Mouse (Mus musculus): ENCODE measurements around the gene Dclk1. TPM values are rescaled to one million over a fixed set of nuclear protein-coding genes. Genes with fewer than 3 reads are reported as not detected.
A peak's percentile ranks its signal among the peaks of the same experiment; 100 is the strongest.

Gene Dclk1
- polyA plus RNA-seq, 1 experiment from 2014 or later, result 171 TPM

- Histone ChIP-seq H3K36me3 (no peaks in the 10 kb centered on the region), H3K4me1 (peaks cover 50% of the 10 kb centered on the region), H3K9me3 (replicated peaks) (no peaks in the 10 kb centered on the region), H3K9ac (no peak overlapping the region), H3K27ac (no peak overlapping the region; the same call in 1 of the 2 replicates), H3K4me2 (replicated peaks) (no peak overlapping the region), H3K27me3 (no peaks in the 10 kb centered on the region), H3K4me3 (no peak overlapping the region)
- 20% methylated on average over 3 of the region's 3 CpGs for WGBS
- no peak for ATAC-seq (ENCODE audit: low FRiP score)
Observed at GRCm38 (mm10) chr3:55419334-55419733, 177.2 kb downstream of the Dclk1 start.

DNA sequence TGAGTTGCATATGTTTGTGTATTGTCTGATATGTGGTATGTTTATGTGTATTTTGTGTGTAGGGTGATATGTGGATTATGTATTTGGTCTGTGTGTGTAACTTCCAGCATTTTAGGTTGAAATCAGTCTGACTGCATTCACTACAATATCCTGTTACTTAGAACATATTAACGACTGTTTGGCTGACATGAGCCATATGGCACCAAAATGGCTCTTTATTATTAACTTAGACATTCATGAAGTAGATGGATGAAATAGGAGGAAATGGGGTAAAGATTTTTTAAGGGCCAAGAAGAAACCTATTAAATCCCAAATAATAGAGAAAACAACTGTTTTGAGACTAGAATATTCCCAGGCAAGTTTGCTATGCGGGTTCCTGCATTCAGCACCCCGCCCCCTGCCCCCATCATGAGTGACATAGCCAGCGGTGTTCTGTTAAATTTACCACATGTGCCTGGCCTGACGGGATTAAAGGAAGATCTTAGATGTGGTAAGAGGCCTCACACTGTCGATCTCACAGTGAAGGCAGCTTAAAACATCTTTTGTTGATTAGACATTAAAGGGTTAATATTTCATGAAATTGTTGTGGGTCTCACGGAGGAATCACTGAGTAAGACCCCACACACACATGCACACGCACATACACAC lies 178.4 kb downstream of the Dclk1 start:
- Histone ChIP-seq H3K4me1 (peaks cover 45% of the 10 kb centered on the region), H3K9ac (no peak overlapping the region), H3K27ac (peak overlapping the region; percentile 44; the same call in 1 of the 2 replicates), H3K36me3 (no peaks in the 10 kb centered on the region), H3K9me3 (replicated peaks) (no peaks in the 10 kb centered on the region), H3K4me3 (no peak overlapping the region), H3K4me2 (replicated peaks) (no peak overlapping the region), H3K27me3 (no peaks in the 10 kb centered on the region)
- no peak for ATAC-seq (ENCODE audit: low FRiP score)
- WGBS, result 58% methylated on average over 8 of the region's 8 CpGs

- no peak overlapping the region for H3K9ac ChIP-seq
- no peak overlapping the region for H3K4me3 ChIP-seq
- WGBS, result 20% methylated on average over 11 of the region's 11 CpGs
- H3K36me3 ChIP-seq, result no peaks in the 10 kb centered on the region
- H3K27ac ChIP-seq, result peak overlapping the region; percentile 75
- H3K4me2 ChIP-seq (replicated peaks), result peak overlapping the region; percentile 40
- peak; percentile 93 for ATAC-seq (ENCODE audit: low FRiP score)
- no peaks in the 10 kb centered on the region for H3K27me3 ChIP-seq
- H3K9me3 ChIP-seq (replicated peaks), result no peaks in the 10 kb centered on the region
- H3K4me1 ChIP-seq, result peaks cover 36% of the 10 kb centered on the region
Observed at GRCm38 (mm10) chr3:55423640-55424397, 181.7 kb downstream of the Dclk1 start.

- ATAC-seq (ENCODE audit: low FRiP score), result no peak
- Histone ChIP-seq H3K9ac (no peak overlapping the region), H3K36me3 (no peaks in the 10 kb centered on the region), H3K27ac (no peak overlapping the region), H3K27me3 (no peaks in the 10 kb centered on the region), H3K4me2 (replicated peaks) (no peak overlapping the region), H3K4me1 (no peaks in the 10 kb centered on the region), H3K4me3 (no peak overlapping the region), H3K9me3 (replicated peaks) (no peaks in the 10 kb centered on the region)
- WGBS, result 90% methylated on average over 2 of the region's 2 CpGs
Observed at GRCm38 (mm10) chr3:55430022-55430549, 187.9 kb downstream of the Dclk1 start.

GRCm38 (mm10) chr3:55431223-55431622 lies 189.1 kb downstream of the Dclk1 start:
- 94% methylated on average over 3 of the region's 3 CpGs for WGBS
- Histone ChIP-seq H3K27ac (no peak overlapping the region), H3K4me1 (no peaks in the 10 kb centered on the region), H3K4me2 (replicated peaks) (no peak overlapping the region), H3K9ac (no peak overlapping the region), H3K9me3 (replicated peaks) (no peaks in the 10 kb centered on the region), H3K4me3 (no peak overlapping the region), H3K27me3 (no peaks in the 10 kb centered on the region), H3K36me3 (no peaks in the 10 kb centered on the region)
- no peak for ATAC-seq (ENCODE audit: low FRiP score)

DNA sequence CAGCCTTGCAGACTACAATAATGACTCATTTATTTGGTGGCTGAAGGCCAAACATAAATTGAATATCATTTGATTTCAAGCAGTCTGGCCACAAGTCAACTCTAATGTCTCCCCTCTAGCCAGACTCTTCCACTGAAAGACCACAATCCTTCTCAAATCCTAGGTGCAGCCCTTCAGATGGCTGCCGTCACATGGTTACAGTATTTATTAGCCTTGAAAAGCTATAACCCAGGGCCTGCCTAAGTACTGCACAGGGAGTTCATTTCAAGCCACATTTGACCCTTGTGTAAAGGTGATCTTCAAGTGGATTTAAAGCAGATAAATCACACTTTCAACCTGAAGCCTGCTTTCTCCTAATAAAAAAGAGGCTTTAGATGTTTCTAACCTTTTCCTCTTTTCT lies 192.1 kb downstream of the Dclk1 start:
- 69% methylated on average over 1 of the region's 1 CpGs for WGBS
- H3K9me3 ChIP-seq (replicated peaks), result no peaks in the 10 kb centered on the region
- H3K4me1 ChIP-seq, result no peaks in the 10 kb centered on the region
- H3K27me3 ChIP-seq, result no peaks in the 10 kb centered on the region
- H3K36me3 ChIP-seq, result no peaks in the 10 kb centered on the region
- no peak for ATAC-seq (ENCODE audit: low FRiP score)
- H3K4me2 ChIP-seq (replicated peaks), result no peak overlapping the region
- no peak overlapping the region for H3K27ac ChIP-seq
- no peak overlapping the region for H3K4me3 ChIP-seq
- no peak overlapping the region for H3K9ac ChIP-seq

DNA sequence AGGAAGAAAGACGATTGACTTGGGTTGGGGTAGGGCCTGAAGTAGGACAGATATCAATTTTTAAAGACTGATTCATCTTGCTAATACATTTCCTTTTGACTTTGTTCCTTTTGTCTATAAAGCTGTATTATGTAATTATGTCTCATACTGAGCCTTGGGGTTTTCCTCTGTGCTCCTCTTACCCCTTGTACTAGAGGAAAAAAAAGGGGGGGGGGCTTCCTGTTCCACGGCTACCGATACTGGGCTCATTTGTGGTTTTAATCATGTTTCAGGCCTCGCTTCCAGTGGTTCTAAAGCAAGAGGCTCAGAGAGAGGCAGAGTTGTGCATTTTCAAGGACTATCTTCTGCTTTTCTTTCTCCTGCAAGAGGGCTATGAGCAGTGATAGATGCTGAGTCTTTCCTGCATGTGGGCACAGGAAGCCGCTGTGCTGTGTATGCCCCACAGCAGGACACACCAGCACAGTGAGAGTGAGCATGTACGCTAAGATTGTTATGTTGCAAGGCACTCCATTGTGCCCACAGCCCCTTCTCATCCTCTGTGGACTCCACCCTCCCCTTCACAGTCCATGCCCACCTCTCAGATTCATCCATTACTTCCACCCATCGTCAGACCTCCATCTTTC lies 196.8 kb downstream of the Dclk1 start:
- Histone ChIP-seq H3K27me3 (no peaks in the 10 kb centered on the region), H3K9me3 (replicated peaks) (no peaks in the 10 kb centered on the region), H3K4me2 (replicated peaks) (no peak overlapping the region), H3K27ac (no peak overlapping the region), H3K36me3 (peaks cover 1% of the 10 kb centered on the region; the same call in 1 of the 2 replicates), H3K4me1 (peaks cover 7% of the 10 kb centered on the region; the same call in 1 of the 2 replicates), H3K9ac (no peak overlapping the region), H3K4me3 (no peak overlapping the region)
- no peak for ATAC-seq (ENCODE audit: low FRiP score)
- 84% methylated on average over 7 of the region's 7 CpGs for WGBS

DNA sequence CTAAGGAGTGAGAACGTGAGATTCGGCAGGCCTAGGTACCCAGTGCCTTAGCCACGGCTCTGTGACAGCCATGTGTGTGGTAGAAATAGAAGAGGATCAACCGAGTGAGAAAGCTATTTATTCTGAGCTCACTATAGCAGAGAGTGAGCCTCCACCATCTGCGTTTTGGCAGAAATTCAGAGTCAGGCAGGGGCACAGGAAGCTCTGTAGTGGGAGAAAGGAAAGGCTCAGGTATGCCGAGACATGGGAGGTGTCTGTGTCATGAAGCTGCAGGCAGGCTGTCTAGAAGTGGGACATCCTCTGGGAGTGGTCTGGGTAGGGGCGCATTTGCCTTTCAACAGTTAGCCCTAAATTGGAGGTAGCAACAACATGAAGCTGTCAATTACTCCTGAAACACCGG lies 198.2 kb downstream of the Dclk1 start:
- ATAC-seq (ENCODE audit: low FRiP score), result no peak
- Histone ChIP-seq H3K9ac (no peak overlapping the region), H3K9me3 (replicated peaks) (no peaks in the 10 kb centered on the region), H3K4me1 (peaks cover 7% of the 10 kb centered on the region; the same call in 1 of the 2 replicates), H3K4me2 (replicated peaks) (no peak overlapping the region), H3K27me3 (no peaks in the 10 kb centered on the region), H3K36me3 (peaks cover 4% of the 10 kb centered on the region; the same call in 1 of the 2 replicates), H3K27ac (0 out of 2 replicates have a peak overlapping the region, but pooled peaks have one; percentile 32), H3K4me3 (no peak overlapping the region)
- WGBS, result 69% methylated on average over 8 of the region's 8 CpGs

DNA sequence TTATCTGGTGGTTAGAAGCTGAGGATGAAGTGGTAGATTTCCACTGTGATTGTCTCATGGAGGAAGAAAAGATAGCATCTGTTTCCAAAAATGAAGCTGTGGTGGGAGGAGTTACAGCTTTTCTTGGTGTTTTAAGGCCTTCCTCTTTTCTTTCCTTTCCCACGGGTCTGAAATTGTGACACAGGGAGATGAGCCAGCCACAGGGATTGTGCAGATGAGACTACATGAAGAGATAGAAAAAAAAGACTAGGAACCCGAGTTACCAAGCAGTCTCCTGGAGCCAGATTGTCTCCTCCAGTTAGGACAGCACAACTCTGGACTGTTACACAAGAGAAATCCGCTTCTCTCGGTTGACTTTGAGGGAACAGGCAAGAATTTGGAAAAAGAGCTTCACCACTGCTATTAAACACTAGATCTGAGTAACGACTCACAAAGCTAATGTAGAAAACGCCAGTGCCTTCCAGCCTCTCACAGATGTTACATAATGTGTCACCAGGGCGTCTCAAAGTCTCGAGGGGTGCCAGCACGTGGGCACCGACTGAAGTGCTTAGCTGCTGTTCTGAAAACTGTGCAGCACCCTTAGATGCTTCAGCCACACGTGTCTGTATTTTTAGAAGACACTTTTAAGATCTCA lies 200.0 kb downstream of the Dclk1 start:
- no peak overlapping the region for H3K9ac ChIP-seq
- H3K27me3 ChIP-seq, result no peaks in the 10 kb centered on the region
- H3K4me2 ChIP-seq (replicated peaks), result no peak overlapping the region
- peaks cover 4% of the 10 kb centered on the region; the same call in 1 of the 2 replicates for H3K36me3 ChIP-seq
- no peaks in the 10 kb centered on the region for H3K9me3 ChIP-seq (replicated peaks)
- no peak for ATAC-seq (ENCODE audit: low FRiP score)
- 83% methylated on average over 11 of the region's 11 CpGs for WGBS
- peaks cover 7% of the 10 kb centered on the region; the same call in 1 of the 2 replicates for H3K4me1 ChIP-seq
- H3K4me3 ChIP-seq, result no peak overlapping the region
- H3K27ac ChIP-seq, result no peak overlapping the region

DNA sequence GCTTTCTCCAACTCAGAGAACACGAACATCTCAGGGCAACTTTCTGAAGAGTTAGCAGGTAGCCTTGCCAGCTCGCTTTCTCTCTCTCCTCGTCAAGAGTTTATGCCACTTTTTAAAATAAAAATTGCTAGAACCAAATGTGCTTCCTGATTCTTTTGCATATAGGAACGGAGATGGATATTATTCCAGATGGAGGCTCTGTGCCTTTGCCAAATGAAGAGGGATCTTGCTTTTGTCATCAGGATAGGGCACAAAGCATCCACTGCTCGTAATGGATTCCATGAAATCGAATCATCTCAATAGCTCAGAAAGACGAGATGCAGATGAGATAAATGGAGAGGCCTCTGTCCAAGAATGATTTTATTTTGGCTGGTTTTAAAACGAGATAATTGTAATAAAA lies 201.1 kb downstream of the Dclk1 start:
- Histone ChIP-seq H3K4me3 (no peak overlapping the region), H3K4me2 (replicated peaks) (no peak overlapping the region)

DNA sequence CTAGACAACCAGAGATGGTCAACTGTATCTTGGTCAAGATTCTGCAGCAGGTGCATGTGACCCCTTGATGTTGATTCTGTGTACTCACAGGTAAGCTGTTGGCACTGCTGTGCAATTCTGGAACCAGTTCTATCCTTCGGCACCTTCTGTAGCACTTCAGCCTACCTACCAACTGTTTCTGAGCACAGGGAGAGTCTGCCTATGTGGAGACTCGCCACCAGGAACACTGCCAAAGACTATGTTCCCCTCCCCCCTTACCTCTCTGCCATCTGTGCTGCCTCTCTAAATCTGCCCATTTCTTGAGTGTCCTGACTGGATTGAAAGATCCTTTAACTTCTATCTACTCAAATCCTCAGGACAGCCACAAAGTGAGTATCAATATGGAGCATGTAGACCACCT lies 201.6 kb downstream of the Dclk1 start:
- peaks cover 4% of the 10 kb centered on the region; the same call in 1 of the 2 replicates for H3K36me3 ChIP-seq
- no peaks in the 10 kb centered on the region for H3K9me3 ChIP-seq (replicated peaks)
- H3K9ac ChIP-seq, result no peak overlapping the region
- peaks cover 7% of the 10 kb centered on the region; the same call in 1 of the 2 replicates for H3K4me1 ChIP-seq
- H3K27me3 ChIP-seq, result no peaks in the 10 kb centered on the region
- no peak for ATAC-seq (ENCODE audit: low FRiP score)
- no peak overlapping the region for H3K4me3 ChIP-seq
- WGBS, result 89% methylated on average over 2 of the region's 2 CpGs
- H3K27ac ChIP-seq, result no peak overlapping the region
- no peak overlapping the region for H3K4me2 ChIP-seq (replicated peaks)

More for the DNA sequence above, 201.1 kb downstream of the Dclk1 start:
- WGBS, result 88% methylated on average over 8 of the region's 8 CpGs
- no peak overlapping the region for H3K27ac ChIP-seq
- no peaks in the 10 kb centered on the region for H3K27me3 ChIP-seq
- ATAC-seq (ENCODE audit: low FRiP score), result no peak
- no peak overlapping the region for H3K9ac ChIP-seq
- H3K4me1 ChIP-seq, result peaks cover 7% of the 10 kb centered on the region; the same call in 1 of the 2 replicates
- peaks cover 4% of the 10 kb centered on the region; the same call in 1 of the 2 replicates for H3K36me3 ChIP-seq
- H3K9me3 ChIP-seq (replicated peaks), result no peaks in the 10 kb centered on the region

- Histone ChIP-seq H3K9me3 (replicated peaks) (no peaks in the 10 kb centered on the region), H3K9ac (no peak overlapping the region), H3K4me2 (replicated peaks) (no peak overlapping the region), H3K27me3 (no peaks in the 10 kb centered on the region), H3K36me3 (peaks cover 7% of the 10 kb centered on the region; the same call in 1 of the 2 replicates), H3K27ac (no peak overlapping the region), H3K4me3 (no peak overlapping the region), H3K4me1 (no peaks in the 10 kb centered on the region)
- no peak for ATAC-seq (ENCODE audit: low FRiP score)
- 92% methylated on average over 7 of the region's 7 CpGs for WGBS
Observed at GRCm38 (mm10) chr3:55446681-55447080, 204.5 kb downstream of the Dclk1 start.
